Mouse (Mus musculus) liver, embryonic 11.5 days (tissue): ENCODE measurements around the gene Thada. TPM values are rescaled to one million over a fixed set of nuclear protein-coding genes. Genes with fewer than 3 reads are reported as not detected.
"Not testable (repeated sequence)": the region's sequence is repeated elsewhere in the genome, so short reads cannot be mapped to it uniquely, and the experiment has no call there.

Experiments
- ATAC-seq: fragments of 200-750 bp; cut with Nextera tagmentation; replicated peaks from 2 replicates; pipeline ENCODE4 v1.8.0; 2017; ENCODE audit warnings: moderate number of reproducible peaks, mild to moderate bottlenecking, moderate TSS enrichment, moderate library complexity; ENCODE audit not compliant: low FRiP score
- DNase-seq: peaks from one replicate; pipeline ENCODE4 v3.0.0-alpha.2; 2017; ENCODE audit warnings: low spot score
- H3K27ac ChIP-seq: fragments of 300-500 bp; sonication (generic); 2 replicates; pipeline ENCODE4 v1.5.1; 2014; ENCODE audit warnings: mild to moderate bottlenecking, low read depth, low read length, control low read depth
- H3K27me3 ChIP-seq: fragments of 300-500 bp; sonication (generic); replicated peaks from 2 replicates; pipeline ENCODE4 v1.6.1; 2014; ENCODE audit warnings: low read length, mixed read lengths; ENCODE audit not compliant: control insufficient read depth, insufficient read depth
- H3K36me3 ChIP-seq: fragments of 300-500 bp; sonication (generic); 2 replicates; pipeline ENCODE4 v1.6.1; 2014; ENCODE audit warnings: mild to moderate bottlenecking, low read length, moderate library complexity, mixed read lengths; ENCODE audit not compliant: control insufficient read depth, insufficient read depth
- H3K4me1 ChIP-seq: fragments of 300-500 bp; sonication (generic); replicated peaks from 2 replicates; pipeline ENCODE4 v1.6.1; 2014; ENCODE audit warnings: low read length, mixed read lengths; ENCODE audit not compliant: control insufficient read depth, insufficient read depth
- H3K4me2 ChIP-seq: fragments of 300-500 bp; sonication (generic); 2 replicates; pipeline ENCODE4 v1.6.1; 2014; ENCODE audit warnings: mild to moderate bottlenecking, control low read depth, moderate library complexity
- H3K4me3 ChIP-seq: fragments of 300-500 bp; sonication (generic); 2 replicates; pipeline ENCODE4 v1.5.1; 2014; ENCODE audit warnings: low read depth, low read length, control low read depth
- H3K9ac ChIP-seq: fragments of 300-500 bp; sonication (generic); 2 replicates; pipeline ENCODE4 v1.6.1; 2014; ENCODE audit warnings: low read depth, low read length, control low read depth
- H3K9me3 ChIP-seq: fragments of 300-500 bp; sonication (generic); 2 replicates; pipeline ENCODE4 v1.6.1; 2016; ENCODE audit warnings: low read length, inconsistent platforms, mixed read lengths; ENCODE audit not compliant: control insufficient read depth
- WGBS: fragments of 180-500 bp; shearing (Covaris S2); extraction: QIAGEN DNeasy Blood & Tissue Kit; methylation state at CpG from one replicate; pipeline ENCODE4 v1.1.7; 2014; 5-methylcytosine and 5-hydroxymethylcytosine counted together
- polyA plus RNA-seq: library from polyadenylated mRNA; unstranded; fragments of >200 nt; fragmentation: Nextera tagmentation; extraction: Ambion mirVana; gene quantifications from 2 replicates; pipeline ENCODE4 v1.2.1, GENCODE M21; 2014

Gene Thada
- polyA plus RNA-seq, 1 experiment from 2014 or later = 12.3 TPM

- H3K4me1 ChIP-seq = peaks cover 16% of the 10 kb centered on the region; the same call in 1 of the 2 replicates
- not testable (repeated sequence) for H3K9ac ChIP-seq, H3K4me3 ChIP-seq, H3K4me2 ChIP-seq, H3K27me3 ChIP-seq, H3K9me3 ChIP-seq, H3K36me3 ChIP-seq, DNase-seq
- ATAC-seq = peak; percentile 72
- WGBS = no CpG with 5 or more reads among the region's 4 CpGs
- 0 out of 2 replicates have a peak overlapping the region, but pooled peaks have one; percentile 41 for H3K27ac ChIP-seq
Observed at GRCm38 (mm10) chr17:84234785-84235184, 231.2 kb downstream of the Thada start.

- Histone ChIP-seq H3K27ac (no peak overlapping the region), H3K4me1 (peaks cover 16% of the 10 kb centered on the region; the same call in 1 of the 2 replicates), H3K9ac (no peak overlapping the region), H3K9me3 (no peaks in the 10 kb centered on the region), H3K4me3 (no peak overlapping the region), H3K27me3 (no peaks in the 10 kb centered on the region), H3K36me3 (peaks cover 7% of the 10 kb centered on the region; the same call in 1 of the 2 replicates), H3K4me2 (no peak overlapping the region)
- ATAC-seq (no peak), DNase-seq (no peak)
- 84% methylated on average over 2 of the region's 2 CpGs for WGBS
Observed at GRCm38 (mm10) chr17:84233758-84234157, 232.2 kb downstream of the Thada start.

GRCm38 (mm10) chr17:84231361-84231760, 234.6 kb downstream of the Thada start:
- H3K4me2 ChIP-seq = no peak overlapping the region
- no peak for ATAC-seq
- DNase-seq = no peak
- peaks cover 9% of the 10 kb centered on the region; the same call in 1 of the 2 replicates for H3K36me3 ChIP-seq
- WGBS = 90% methylated on average over 2 of the region's 2 CpGs
- no peak overlapping the region for H3K4me3 ChIP-seq
- peaks cover 11% of the 10 kb centered on the region; the same call in 1 of the 2 replicates for H3K4me1 ChIP-seq
- H3K9ac ChIP-seq = no peak overlapping the region
- H3K27ac ChIP-seq = no peak overlapping the region
- H3K9me3 ChIP-seq = no peaks in the 10 kb centered on the region
- no peaks in the 10 kb centered on the region for H3K27me3 ChIP-seq

GRCm38 (mm10) chr17:84228223-84228622, 237.8 kb downstream of the Thada start:
- no peak overlapping the region for H3K4me3 ChIP-seq
- 87% methylated on average over 2 of the region's 2 CpGs for WGBS
- H3K36me3 ChIP-seq = peaks cover 9% of the 10 kb centered on the region
- ATAC-seq (no peak), DNase-seq (no peak)
- no peaks in the 10 kb centered on the region for H3K9me3 ChIP-seq
- H3K4me2 ChIP-seq = no peak overlapping the region
- no peak overlapping the region for H3K9ac ChIP-seq
- no peaks in the 10 kb centered on the region for H3K27me3 ChIP-seq
- H3K27ac ChIP-seq = no peak overlapping the region
- no peaks in the 10 kb centered on the region for H3K4me1 ChIP-seq

- no peak for ATAC-seq
- no peaks in the 10 kb centered on the region for H3K27me3 ChIP-seq
- no peak overlapping the region for H3K4me3 ChIP-seq
- no peak overlapping the region for H3K9ac ChIP-seq
- H3K27ac ChIP-seq = no peak overlapping the region
- no peaks in the 10 kb centered on the region for H3K9me3 ChIP-seq
- no peak for DNase-seq
- no peaks in the 10 kb centered on the region for H3K4me1 ChIP-seq
- H3K36me3 ChIP-seq = peaks cover 9% of the 10 kb centered on the region
- H3K4me2 ChIP-seq = no peak overlapping the region
- WGBS = 87% methylated on average over 6 of the region's 6 CpGs
Observed at GRCm38 (mm10) chr17:84226681-84227080, 239.3 kb downstream of the Thada start.

- Histone ChIP-seq H3K4me1 (no peaks in the 10 kb centered on the region), H3K4me3 (no peak overlapping the region), H3K9me3 (no peaks in the 10 kb centered on the region), H3K27me3 (no peaks in the 10 kb centered on the region), H3K27ac (no peak overlapping the region), H3K4me2 (no peak overlapping the region), H3K9ac (no peak overlapping the region), H3K36me3 (peaks cover 9% of the 10 kb centered on the region)
- WGBS = 66% methylated on average over 5 of the region's 5 CpGs
- no peak for DNase-seq
- ATAC-seq = no peak
Observed at GRCm38 (mm10) chr17:84226231-84226630, 239.8 kb downstream of the Thada start.

GRCm38 (mm10) chr17:84224217-84224887, 241.7 kb downstream of the Thada start:
- no peak for ATAC-seq
- H3K4me2 ChIP-seq = no peak overlapping the region
- H3K27ac ChIP-seq = no peak overlapping the region
- H3K9me3 ChIP-seq = no peaks in the 10 kb centered on the region
- no peak overlapping the region for H3K9ac ChIP-seq
- no peak for DNase-seq
- WGBS = 82% methylated on average over 15 of the region's 15 CpGs
- no peaks in the 10 kb centered on the region for H3K4me1 ChIP-seq
- no peak overlapping the region for H3K4me3 ChIP-seq
- H3K36me3 ChIP-seq = peaks cover 18% of the 10 kb centered on the region
- no peaks in the 10 kb centered on the region for H3K27me3 ChIP-seq

- not testable (repeated sequence) for H3K4me2 ChIP-seq, H3K27me3 ChIP-seq, H3K9ac ChIP-seq, H3K36me3 ChIP-seq, H3K4me1 ChIP-seq, H3K4me3 ChIP-seq, H3K9me3 ChIP-seq, H3K27ac ChIP-seq, ATAC-seq, DNase-seq
- whole genome bisulfite sequencing = 97% methylated on average over 2 of the region's 2 CpGs
Observed at GRCm38 (mm10) chr17:84218841-84219240, 247.2 kb downstream of the Thada start.

- Histone ChIP-seq H3K4me3 (no peak overlapping the region), H3K4me1 (no peaks in the 10 kb centered on the region), H3K27me3 (no peaks in the 10 kb centered on the region), H3K4me2 (no peak overlapping the region), H3K36me3 (peaks cover 9% of the 10 kb centered on the region; the same call in 1 of the 2 replicates), H3K9ac (no peak overlapping the region), H3K27ac (no peak overlapping the region), H3K9me3 (no peaks in the 10 kb centered on the region)
- ATAC-seq = no peak
- DNase-seq = no peak
- WGBS = 84% methylated on average over 3 of the region's 3 CpGs
Observed at GRCm38 (mm10) chr17:84217696-84218095, 248.3 kb downstream of the Thada start.
